Mouse (Mus musculus): Measurements from ENCODE around the gene Trim12c. TPM values are rescaled to one million over a fixed set of nuclear protein-coding genes. Genes with fewer than 3 reads are reported as not detected.

Gene Trim12c
- polyA plus RNA-seq, 1 experiment from 2014 or later = 1.4 TPM

Other genes with a start within 250 kb of the Trim12c start
- gene Olfr646, start 248.5 kb downstream of the Trim12c start, polyA plus RNA-seq (2014; fragmentation: Nextera tagmentation; extraction: Ambion mirVana) = not detected in 2 replicates
- gene Ubqln5, start 223.5 kb downstream of the Trim12c start, polyA plus RNA-seq (2014; fragmentation: Nextera tagmentation; extraction: Ambion mirVana) = not detected in 2 replicates
- not detected in 2 replicates for gene Olfr643, start 216.0 kb downstream of the Trim12c start, polyA plus RNA-seq (2014; fragmentation: Nextera tagmentation; extraction: Ambion mirVana)
- not detected in 2 replicates for gene Ubqln3, start 210.1 kb downstream of the Trim12c start, polyA plus RNA-seq (2014; fragmentation: Nextera tagmentation; extraction: Ambion mirVana)
- not detected in 2 replicates for gene Ubqlnl, start 202.8 kb downstream of the Trim12c start, polyA plus RNA-seq (2014; fragmentation: Nextera tagmentation; extraction: Ambion mirVana)
- gene Olfm5, start 188.5 kb downstream of the Trim12c start, polyA plus RNA-seq (2014; fragmentation: Nextera tagmentation; extraction: Ambion mirVana) = not detected in 2 replicates
- gene Olfr648, start 170.0 kb downstream of the Trim12c start, polyA plus RNA-seq (2014; fragmentation: Nextera tagmentation; extraction: Ambion mirVana) = 0.63 and 0.66 TPM in 2 replicates
- not detected in 2 replicates for gene Olfr649, start 157.4 kb downstream of the Trim12c start, polyA plus RNA-seq (2014; fragmentation: Nextera tagmentation; extraction: Ambion mirVana)
- 0.13 and 0.20 TPM in 2 replicates for gene Trim6, start 134.6 kb downstream of the Trim12c start, polyA plus RNA-seq (2014; fragmentation: Nextera tagmentation; extraction: Ambion mirVana)
- gene Trim34a, start 108.9 kb downstream of the Trim12c start, polyA plus RNA-seq (2014; fragmentation: Nextera tagmentation; extraction: Ambion mirVana) = 1.0 and 1.3 TPM in 2 replicates
- gene Trim5, start 65.3 kb downstream of the Trim12c start, polyA plus RNA-seq (2014; fragmentation: Nextera tagmentation; extraction: Ambion mirVana) = 0.12 and 0.44 TPM in 2 replicates
- 1.6 and 2.2 TPM in 2 replicates for gene Trim12a, start 37.9 kb downstream of the Trim12c start, polyA plus RNA-seq (2014; fragmentation: Nextera tagmentation; extraction: Ambion mirVana)
- not detected in 2 replicates for gene Trim34b, start 23.9 kb downstream of the Trim12c start, polyA plus RNA-seq (2014; fragmentation: Nextera tagmentation; extraction: Ambion mirVana)
- not detected in 2 replicates for gene Trim30b, start 16.5 kb upstream of the Trim12c start, polyA plus RNA-seq (2014; fragmentation: Nextera tagmentation; extraction: Ambion mirVana)
- 0.11 TPM in 1 of 2 replicates, not detected in the other for gene Trim30c, start 47.5 kb upstream of the Trim12c start, polyA plus RNA-seq (2014; fragmentation: Nextera tagmentation; extraction: Ambion mirVana)
- 0.43 and 0.83 TPM in 2 replicates for gene Trim30a, start 111.8 kb upstream of the Trim12c start, polyA plus RNA-seq (2014; fragmentation: Nextera tagmentation; extraction: Ambion mirVana)
- gene Trim30d, start 154.5 kb upstream of the Trim12c start, polyA plus RNA-seq (2014; fragmentation: Nextera tagmentation; extraction: Ambion mirVana) = 0.19 and 0.70 TPM in 2 replicates
- gene Olfr651, start 196.8 kb upstream of the Trim12c start, polyA plus RNA-seq (2014; fragmentation: Nextera tagmentation; extraction: Ambion mirVana) = not detected in 2 replicates
- 0.04 and 0.07 TPM in 2 replicates for gene Olfr652, start 207.5 kb upstream of the Trim12c start, polyA plus RNA-seq (2014; fragmentation: Nextera tagmentation; extraction: Ambion mirVana)
- gene Olfr653, start 224.0 kb upstream of the Trim12c start, polyA plus RNA-seq (2014; fragmentation: Nextera tagmentation; extraction: Ambion mirVana) = 0.05 TPM in 1 of 2 replicates, not detected in the other
- gene Olfr654, start 233.7 kb upstream of the Trim12c start, polyA plus RNA-seq (2014; fragmentation: Nextera tagmentation; extraction: Ambion mirVana) = not detected in 2 replicates
- 0.09 TPM in 1 of 2 replicates, not detected in the other for gene Olfr655, start 248.4 kb upstream of the Trim12c start, polyA plus RNA-seq (2014; fragmentation: Nextera tagmentation; extraction: Ambion mirVana)

Measured in hindbrain, embryonic 14.5 days (tissue).